Mouse (Mus musculus) G1E (cell line): ENCODE data around the gene Wls.

Experiments
- CTCF ChIP-seq: IDR thresholded peaks from 2 replicates; pipeline ENCODE4 v1.5.1; 2012; ENCODE audit warnings: low read depth, low read length, inconsistent platforms, mixed read lengths
- GATA1 ChIP-seq: IDR thresholded peaks from 2 replicates; pipeline ENCODE4 v1.6.1; 2012; ENCODE audit warnings: borderline replicate concordance, low read length, inconsistent platforms, mixed read lengths
- POLR2AphosphoS5 ChIP-seq: IDR thresholded peaks from 2 replicates; pipeline ENCODE4 v1.6.1; 2012; ENCODE audit warnings: low read depth, low read length, inconsistent platforms; ENCODE audit not compliant: insufficient replicate concordance
- TAL1 ChIP-seq: conservative IDR thresholded peaks from 2 replicates; pipeline ENCODE4 v1.6.1; 2012; ENCODE audit warnings: low read depth, low read length, inconsistent platforms, mixed read lengths

GRCm38 (mm10) chr3:159841458-159841857 lies 2.0 kb downstream of the Wls start:
- TF ChIP-seq CTCF (no peak), GATA1 (no peak), TAL1 (no peak), POLR2AphosphoS5 (no peak)
